Mouse (Mus musculus) 3134 (cell line): Measurements from ENCODE around the gene Tppp2.
"Not testable (repeated sequence)": the region's sequence is repeated elsewhere in the genome, so short reads cannot be mapped to it uniquely, and the experiment has no call there.

ENCODE experiments used
- DNase-seq: peaks from one replicate; pipeline ENCODE4 v3.0.0-alpha.2; 2011; ENCODE audit warnings: low spot score; ENCODE audit not compliant: insufficient read length; ENCODE audit errors: extremely low read depth

Gene Tppp2

GRCm38 (mm10) chr14:51906102-51906501 lies 12.1 kb upstream of the Tppp2 start:
- DNase-seq = no peak

GRCm38 (mm10) chr14:51911301-51911700 lies 6.9 kb upstream of the Tppp2 start:
- no peak for DNase-seq

GRCm38 (mm10) chr14:51912391-51913061 lies 5.7 kb upstream of the Tppp2 start:
- DNase-seq = no peak

- no peak for DNase-seq
These were observed 4.9 kb upstream of the Tppp2 start for GRCm38 (mm10) chr14:51913062-51913959.

GRCm38 (mm10) chr14:51913960-51914762 lies 4.1 kb upstream of the Tppp2 start, which contains the start of gene Ndrg2:
Gene Ndrg2, minus strand, starts transcription at chr14:51914158.
- no peak for DNase-seq

GRCm38 (mm10) chr14:51915030-51915429 lies 3.2 kb upstream of the Tppp2 start:
- DNase-seq = no peak

- DNase-seq = no peak
These were observed 1.7 kb upstream of the Tppp2 start for GRCm38 (mm10) chr14:51916539-51916938.

GRCm38 (mm10) chr14:51918966-51919365 lies 741 bp downstream of the Tppp2 start:
- DNase-seq = no peak

GRCm38 (mm10) chr14:51921759-51922570 lies 3.7 kb downstream of the Tppp2 start:
- DNase-seq = no peak

GRCm38 (mm10) chr14:51922571-51922865 lies 4.3 kb downstream of the Tppp2 start, which contains the start of gene Rnase13:
Gene Rnase13, minus strand, starts transcription at chr14:51922773.
- no peak for DNase-seq

- no peak for DNase-seq
These were observed 4.7 kb downstream of the Tppp2 start for GRCm38 (mm10) chr14:51922910-51923309.

- no peak for DNase-seq
These were observed 5.3 kb downstream of the Tppp2 start for GRCm38 (mm10) chr14:51923492-51923891.

GRCm38 (mm10) chr14:51926930-51927329 lies 8.7 kb downstream of the Tppp2 start:
- DNase-seq = not testable (repeated sequence)

GRCm38 (mm10) chr14:51929309-51929943 lies 11.2 kb downstream of the Tppp2 start:
- no peak for DNase-seq

GRCm38 (mm10) chr14:51929968-51930367 lies 11.7 kb downstream of the Tppp2 start:
- DNase-seq = no peak

GRCm38 (mm10) chr14:51930824-51931223 lies 12.6 kb downstream of the Tppp2 start:
- DNase-seq = peak; percentile 25

GRCm38 (mm10) chr14:51932092-51933020 lies 14.1 kb downstream of the Tppp2 start:
- DNase-seq = no peak

- no peak for DNase-seq
These were observed 20.8 kb downstream of the Tppp2 start for GRCm38 (mm10) chr14:51939005-51939404.
